Mouse (Mus musculus) limb, embryonic 11.5 days (tissue): ENCODE results near the gene 4933411K16Rik. TPM values are rescaled to one million over a fixed set of nuclear protein-coding genes. Genes with fewer than 3 reads are reported as not detected.

Experiments
- ATAC-seq: fragments of 200-750 bp; cut with Nextera tagmentation; 2 replicates; pipeline ENCODE4 v1.8.0; 2017; ENCODE audit warnings: low read depth; ENCODE audit not compliant: insufficient number of reproducible peaks, low FRiP score, low TSS enrichment
- DNase-seq: peaks from one replicate; pipeline ENCODE4 v3.0.0-alpha.2; 2015; ENCODE audit warnings: low spot score
- H3K27ac ChIP-seq: fragments of 300-500 bp; sonication (generic); replicated peaks from 2 replicates; pipeline ENCODE4 v1.5.1; 2014; ENCODE audit warnings: low read depth, mild to moderate bottlenecking, low read length
- H3K27me3 ChIP-seq: fragments of 300-500 bp; sonication (generic); 2 replicates; pipeline ENCODE4 v1.6.1; 2014; ENCODE audit warnings: mild to moderate bottlenecking, low read length, mixed read lengths; ENCODE audit not compliant: control insufficient read depth, insufficient read depth
- H3K36me3 ChIP-seq: fragments of 300-500 bp; sonication (generic); 2 replicates; pipeline ENCODE4 v1.6.1; 2014; ENCODE audit warnings: mild to moderate bottlenecking, low read length, moderate library complexity, mixed read lengths; ENCODE audit not compliant: control insufficient read depth, insufficient read depth
- H3K4me1 ChIP-seq: fragments of 300-500 bp; sonication (generic); 2 replicates; pipeline ENCODE4 v1.6.1; 2014; ENCODE audit warnings: low read length, mixed read lengths; ENCODE audit not compliant: control insufficient read depth, insufficient read depth
- H3K4me2 ChIP-seq: fragments of 300-500 bp; sonication (generic); 2 replicates; pipeline ENCODE4 v1.6.1; 2014; ENCODE audit warnings: low read depth, mild to moderate bottlenecking, moderate library complexity; ENCODE audit not compliant: severe bottlenecking
- H3K4me3 ChIP-seq: fragments of 300-500 bp; sonication (generic); 2 replicates; pipeline ENCODE4 v1.5.1; 2014; ENCODE audit warnings: low read depth, low read length
- H3K9ac ChIP-seq: fragments of 300-500 bp; sonication (generic); 2 replicates; pipeline ENCODE4 v1.6.1; 2014; ENCODE audit warnings: mild to moderate bottlenecking, low read length
- H3K9me3 ChIP-seq: fragments of 300-500 bp; sonication (generic); 2 replicates; pipeline ENCODE4 v1.6.1; 2016; ENCODE audit warnings: low read length; ENCODE audit not compliant: control insufficient read depth
- WGBS: fragments of 180-500 bp; shearing (Covaris S2); extraction: QIAGEN DNeasy Blood & Tissue Kit; methylation state at CpG from one replicate; pipeline ENCODE4 v1.1.7; 2014; 5-methylcytosine and 5-hydroxymethylcytosine counted together
- polyA plus RNA-seq: library from polyadenylated mRNA; unstranded; fragments of >200 nt; fragmentation: Nextera tagmentation; extraction: Ambion mirVana; gene quantifications from 2 replicates; pipeline ENCODE4 v1.2.1, GENCODE M21; 2014

4933411K16Rik gene
- polyA plus RNA-seq, 1 experiment from 2014 or later = not detected

- Histone ChIP-seq H3K27me3 (no peaks in the 10 kb centered on the region), H3K4me3 (peak within 1 kb of the TSS; percentile 93), H3K4me1 (peaks cover 9% of the 10 kb centered on the region; the same call in 1 of the 2 replicates), H3K9ac (peak within 1 kb of the TSS; percentile 78), H3K27ac (peak within 1 kb of the TSS; percentile 59), H3K4me2 (peak within 1 kb of the TSS; percentile 81), H3K9me3 (no peaks in the 10 kb centered on the region), H3K36me3 (no peaks in the 10 kb centered on the region)
- DNase-seq = peak; percentile 98
- ATAC-seq = peak; percentile 98
- 1% methylated on average over 54 of the region's 55 CpGs for WGBS
Measured at GRCm38 (mm10) chr19:42089748-42090595, 37.9 kb downstream of the 4933411K16Rik start, which contains the start of gene Pi4k2a. Gene Pi4k2a (plus strand): TSS chr19:42090470.

- no peaks in the 10 kb centered on the region for H3K27me3 ChIP-seq
- peak overlapping the region; percentile 78 for H3K9ac ChIP-seq
- peak overlapping the region; percentile 81 for H3K4me2 ChIP-seq
- H3K36me3 ChIP-seq = no peaks in the 10 kb centered on the region
- peak overlapping the region; percentile 59; the same call in 1 of the 2 replicates for H3K27ac ChIP-seq
- peak overlapping the region; percentile 93 for H3K4me3 ChIP-seq
- H3K9me3 ChIP-seq = no peaks in the 10 kb centered on the region
- ATAC-seq (peak; percentile 63), DNase-seq (no peak)
- H3K4me1 ChIP-seq = peaks cover 9% of the 10 kb centered on the region; the same call in 1 of the 2 replicates
- WGBS = under 1% methylated on average over 36 of the region's 52 CpGs
Measured at GRCm38 (mm10) chr19:42090637-42091141, 38.6 kb downstream of the 4933411K16Rik start.

GRCm38 (mm10) chr19:42099406-42099805 lies 47.4 kb downstream of the 4933411K16Rik start:
- Histone ChIP-seq H3K9ac (no peak overlapping the region), H3K36me3 (peaks cover 7% of the 10 kb centered on the region; the same call in 1 of the 2 replicates), H3K4me1 (no peaks in the 10 kb centered on the region), H3K4me3 (no peak overlapping the region), H3K4me2 (no peak overlapping the region), H3K9me3 (no peaks in the 10 kb centered on the region), H3K27me3 (no peaks in the 10 kb centered on the region), H3K27ac (no peak overlapping the region)
- no peak for ATAC-seq
- DNase-seq = no peak
- WGBS = 78% methylated on average over 3 of the region's 3 CpGs

Other genes with a start within 250 kb of the 4933411K16Rik start
- 3.9 and 5.2 TPM in 2 replicates for gene Frat1, start 222.3 kb upstream of the 4933411K16Rik start, polyA plus RNA-seq
- 2.4 and 2.7 TPM in 2 replicates for gene Frat2, start 204.1 kb upstream of the 4933411K16Rik start, polyA plus RNA-seq
- 16.1 and 18.4 TPM in 2 replicates for gene Rrp12, start 156.1 kb upstream of the 4933411K16Rik start, polyA plus RNA-seq
- 820 and 869 TPM in 2 replicates for gene Pgam1, start 140.3 kb upstream of the 4933411K16Rik start, polyA plus RNA-seq
- 86.2 and 91.6 TPM in 2 replicates for gene Exosc1, start 118.8 kb upstream of the 4933411K16Rik start, polyA plus RNA-seq
- gene Zdhhc16, start 118.8 kb upstream of the 4933411K16Rik start, polyA plus RNA-seq = 69.3 and 72.1 TPM in 2 replicates
- gene Mms19, start 71.1 kb upstream of the 4933411K16Rik start, polyA plus RNA-seq = 40.1 and 50.5 TPM in 2 replicates
- gene Ubtd1, start 70.5 kb upstream of the 4933411K16Rik start, polyA plus RNA-seq = 10.1 and 10.6 TPM in 2 replicates
- gene Ankrd2, start 16.2 kb upstream of the 4933411K16Rik start, polyA plus RNA-seq = 0.31 and 0.92 TPM in 2 replicates
- 1.1 and 1.4 TPM in 2 replicates for gene Hoga1, start 6.6 kb upstream of the 4933411K16Rik start, polyA plus RNA-seq
- gene Morn4, start 34.1 kb downstream of the 4933411K16Rik start, polyA plus RNA-seq = 42.2 and 46.2 TPM in 2 replicates
- gene Pi4k2a, start 38.2 kb downstream of the 4933411K16Rik start, polyA plus RNA-seq = 28.4 and 29.4 TPM in 2 replicates
- 24.1 and 26.0 TPM in 2 replicates for gene Avpi1, start 76.8 kb downstream of the 4933411K16Rik start, polyA plus RNA-seq
- 12.3 and 16.6 TPM in 2 replicates for gene Marveld1, start 95.2 kb downstream of the 4933411K16Rik start, polyA plus RNA-seq
- gene Zfyve27, start 111.7 kb downstream of the 4933411K16Rik start, polyA plus RNA-seq = 11.7 and 12.6 TPM in 2 replicates
- gene Sfrp5, start 150.0 kb downstream of the 4933411K16Rik start, polyA plus RNA-seq = 0.13 and 0.25 TPM in 2 replicates
- not detected in 2 replicates for gene Golga7b, start 195.3 kb downstream of the 4933411K16Rik start, polyA plus RNA-seq